Mouse (Mus musculus) limb, embryonic 13.5 days (tissue): ENCODE data around the gene 1700021F05Rik. TPM values are rescaled to one million over a fixed set of nuclear protein-coding genes. Genes with fewer than 3 reads are reported as not detected.

Experiments
- ATAC-seq: fragments of 200-750 bp; cut with Nextera tagmentation; 2 replicates; pipeline ENCODE4 v1.8.0; 2017; ENCODE audit warnings: low read depth, moderate number of reproducible peaks, moderate TSS enrichment; ENCODE audit not compliant: low FRiP score
- H3K27ac ChIP-seq: fragments of 300-500 bp; sonication (generic); 2 replicates; pipeline ENCODE4 v1.5.1; 2015; ENCODE audit warnings: inconsistent platforms, mild to moderate bottlenecking, moderate library complexity
- H3K27me3 ChIP-seq: fragments of 300-500 bp; sonication (generic); 2 replicates; pipeline ENCODE4 v1.6.1; 2015; ENCODE audit warnings: mild to moderate bottlenecking, inconsistent platforms
- H3K36me3 ChIP-seq: fragments of 300-500 bp; sonication (generic); 2 replicates; pipeline ENCODE4 v1.6.1; 2015; ENCODE audit warnings: inconsistent platforms, mild to moderate bottlenecking, moderate library complexity
- H3K4me1 ChIP-seq: fragments of 300-500 bp; sonication (generic); 2 replicates; pipeline ENCODE4 v1.6.1; 2015; ENCODE audit warnings: inconsistent platforms
- H3K4me2 ChIP-seq: fragments of 300-500 bp; sonication (generic); replicated peaks from 2 replicates; pipeline ENCODE4 v1.6.1; 2015; ENCODE audit warnings: inconsistent platforms, mild to moderate bottlenecking, moderate library complexity
- H3K4me3 ChIP-seq: fragments of 300-500 bp; sonication (generic); 2 replicates; pipeline ENCODE4 v1.5.1; 2015; ENCODE audit warnings: moderate library complexity, mild to moderate bottlenecking, inconsistent platforms
- H3K9ac ChIP-seq: fragments of 300-500 bp; sonication (generic); 2 replicates; pipeline ENCODE4 v1.6.1; 2015; ENCODE audit warnings: mild to moderate bottlenecking, inconsistent platforms
- H3K9me3 ChIP-seq: fragments of 300-500 bp; sonication (generic); 2 replicates; pipeline ENCODE4 v1.6.1; 2016; ENCODE audit warnings: inconsistent platforms
- WGBS: fragments of 180-500 bp; shearing (Covaris S2); methylation state at CpG from one replicate; pipeline ENCODE4 v1.1.7; 2015; 5-methylcytosine and 5-hydroxymethylcytosine counted together
- polyA plus RNA-seq: library from polyadenylated mRNA; unstranded; fragments of >200 nt; fragmentation: Nextera tagmentation; extraction: Ambion mirVana; gene quantifications from 2 replicates; pipeline ENCODE4 v1.2.1, GENCODE M21; 2015

The 1700021F05Rik gene
- polyA plus RNA-seq, 1 experiment from 2014 or later: 53.8 TPM

DNA sequence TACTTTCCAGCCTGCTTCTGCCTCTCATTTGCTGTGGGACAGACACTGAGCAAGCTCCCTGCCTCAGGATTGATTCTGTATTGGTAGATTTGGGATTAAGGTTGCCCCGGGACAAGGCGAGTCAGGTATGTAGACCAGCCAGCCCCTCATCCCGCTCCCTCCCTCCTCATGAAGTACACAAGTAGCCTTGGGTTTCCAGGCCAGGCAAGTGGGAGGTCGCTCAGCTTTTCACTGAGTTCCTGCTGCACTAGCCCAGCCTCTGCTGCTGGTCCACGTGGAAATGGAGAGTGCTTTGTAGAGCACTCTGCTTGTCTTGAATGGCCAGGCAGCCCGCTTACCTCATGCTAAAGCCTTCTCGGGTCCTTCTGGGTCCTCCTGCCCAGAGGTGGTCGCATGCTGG, 50.8 kb downstream of the 1700021F05Rik start:
- 60% methylated on average over 8 of the region's 8 CpGs for WGBS
- H3K4me2 ChIP-seq: no peak overlapping the region
- ATAC-seq: no peak
- H3K4me3 ChIP-seq: no peak overlapping the region
- H3K36me3 ChIP-seq: peaks cover 18% of the 10 kb centered on the region
- H3K4me1 ChIP-seq: peaks cover 34% of the 10 kb centered on the region
- H3K9me3 ChIP-seq: no peaks in the 10 kb centered on the region
- no peak overlapping the region for H3K27ac ChIP-seq
- H3K9ac ChIP-seq: 0 out of 2 replicates have a peak overlapping the region, but pooled peaks have one; percentile 39
- no peaks in the 10 kb centered on the region for H3K27me3 ChIP-seq

DNA sequence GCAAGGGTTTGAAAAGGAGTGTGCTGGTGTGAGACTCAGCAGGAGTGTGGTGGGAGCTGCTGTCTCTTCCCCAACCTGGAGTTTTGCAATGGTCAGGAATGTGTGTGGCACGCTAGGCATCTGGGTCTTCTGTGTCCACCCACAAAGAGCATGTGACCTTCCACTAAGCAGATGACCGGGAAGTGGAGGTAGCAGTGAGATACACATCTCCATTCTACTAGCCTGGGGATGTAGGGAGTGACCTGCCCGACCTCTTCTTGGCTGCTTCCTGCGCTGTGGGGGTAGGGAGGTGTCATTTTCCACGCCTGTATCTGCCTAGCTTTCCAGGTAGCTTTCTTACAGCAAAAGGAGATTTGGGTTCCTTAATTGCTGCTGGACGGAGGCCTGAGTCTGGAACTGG, 51.2 kb downstream of the 1700021F05Rik start:
- H3K4me1 ChIP-seq: peaks cover 34% of the 10 kb centered on the region
- no peak overlapping the region for H3K4me2 ChIP-seq
- 31% methylated on average over 6 of the region's 6 CpGs for WGBS
- ATAC-seq: no peak
- no peak overlapping the region for H3K9ac ChIP-seq
- no peaks in the 10 kb centered on the region for H3K9me3 ChIP-seq
- no peak overlapping the region for H3K4me3 ChIP-seq
- H3K27me3 ChIP-seq: no peaks in the 10 kb centered on the region
- H3K27ac ChIP-seq: no peak overlapping the region
- peaks cover 13% of the 10 kb centered on the region for H3K36me3 ChIP-seq

DNA sequence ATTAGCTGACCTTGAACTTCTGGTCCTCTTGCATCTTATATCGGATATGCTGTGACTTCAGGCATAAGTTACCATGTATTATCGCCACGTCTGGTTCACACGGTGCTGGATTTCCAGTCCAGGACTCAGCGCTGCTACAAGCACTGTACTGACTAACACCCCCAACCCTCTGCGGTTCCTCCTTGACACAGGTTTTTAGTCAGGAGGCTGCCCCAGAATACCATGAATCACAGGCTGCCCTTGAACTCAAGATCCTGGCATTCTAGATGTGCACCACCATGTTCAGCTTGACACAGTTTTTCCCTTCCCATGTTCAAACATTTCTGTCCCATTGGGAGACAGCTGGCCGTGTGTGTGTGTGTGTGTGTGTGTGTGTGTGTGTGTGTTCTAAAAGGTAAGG, 51.7 kb downstream of the 1700021F05Rik start:
- no peak overlapping the region for H3K9ac ChIP-seq
- no peak overlapping the region for H3K4me2 ChIP-seq
- 80% methylated on average over 7 of the region's 7 CpGs for WGBS
- no peak overlapping the region for H3K4me3 ChIP-seq
- peaks cover 34% of the 10 kb centered on the region for H3K4me1 ChIP-seq
- H3K9me3 ChIP-seq: no peaks in the 10 kb centered on the region
- ATAC-seq: no peak
- H3K36me3 ChIP-seq: peaks cover 9% of the 10 kb centered on the region
- H3K27me3 ChIP-seq: no peaks in the 10 kb centered on the region
- H3K27ac ChIP-seq: no peak overlapping the region

DNA sequence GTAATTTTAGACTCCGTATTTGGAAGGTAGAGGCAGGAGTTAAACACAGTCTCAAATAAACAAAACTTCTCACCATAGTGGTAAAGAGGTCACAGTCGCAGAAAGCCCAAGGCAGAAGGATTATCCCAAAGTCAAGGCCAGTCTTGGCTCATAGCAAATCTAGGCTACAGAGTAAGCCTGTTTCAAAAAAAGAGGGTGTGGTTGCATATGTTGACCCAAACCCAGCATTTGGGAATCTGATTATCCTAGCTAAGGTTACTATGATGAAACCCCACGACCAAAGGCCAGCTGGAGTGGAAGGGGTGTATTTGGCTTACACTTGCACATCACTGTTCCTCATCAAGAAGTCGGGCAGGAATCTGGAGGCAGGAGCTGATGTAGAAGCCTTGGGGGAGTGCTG, 52.5 kb downstream of the 1700021F05Rik start:
- Histone ChIP-seq H3K4me2 (no peak overlapping the region), H3K27ac (no peak overlapping the region), H3K9ac (no peak overlapping the region), H3K27me3 (no peaks in the 10 kb centered on the region), H3K9me3 (no peaks in the 10 kb centered on the region), H3K36me3 (peaks cover 4% of the 10 kb centered on the region; the same call in 1 of the 2 replicates), H3K4me3 (no peak overlapping the region), H3K4me1 (peaks cover 39% of the 10 kb centered on the region)
- ATAC-seq: no peak
- WGBS: 53% methylated on average over 4 of the region's 4 CpGs

DNA sequence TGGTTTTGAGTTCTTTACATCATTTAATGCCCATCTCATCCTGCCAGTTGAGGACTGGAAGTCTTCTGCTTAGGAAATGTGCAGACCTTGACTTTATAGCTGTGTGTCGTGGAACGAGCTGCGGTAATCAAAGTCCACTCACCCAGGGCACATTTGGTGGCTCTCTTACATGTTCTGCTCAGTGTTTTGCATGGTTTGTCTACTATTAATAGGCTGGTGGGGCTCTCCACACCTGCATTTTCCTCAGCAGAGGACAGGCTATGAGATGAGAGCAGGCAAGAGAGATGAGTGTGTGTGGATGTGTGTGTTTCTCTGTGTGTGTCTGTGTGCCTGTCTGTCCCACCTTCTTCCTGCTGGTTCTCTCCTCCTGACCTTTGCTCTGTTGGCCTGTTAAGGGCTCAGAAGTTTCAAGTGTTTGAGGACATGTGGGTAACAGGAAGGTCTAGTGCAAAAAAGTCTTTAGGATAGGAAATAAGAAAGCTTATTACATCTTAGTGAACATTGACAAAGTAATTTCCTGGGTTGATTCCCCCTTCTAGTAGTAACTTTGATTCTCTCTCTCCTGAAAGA, 53.3 kb downstream of the 1700021F05Rik start:
- Histone ChIP-seq H3K27me3 (no peaks in the 10 kb centered on the region), H3K9ac (no peak overlapping the region), H3K4me2 (no peak overlapping the region), H3K4me3 (no peak overlapping the region), H3K9me3 (no peaks in the 10 kb centered on the region), H3K36me3 (no peaks in the 10 kb centered on the region; the same call in 1 of the 2 replicates), H3K4me1 (peaks cover 46% of the 10 kb centered on the region), H3K27ac (no peak overlapping the region)
- ATAC-seq: no peak
- WGBS: 47% methylated on average over 3 of the region's 3 CpGs

DNA sequence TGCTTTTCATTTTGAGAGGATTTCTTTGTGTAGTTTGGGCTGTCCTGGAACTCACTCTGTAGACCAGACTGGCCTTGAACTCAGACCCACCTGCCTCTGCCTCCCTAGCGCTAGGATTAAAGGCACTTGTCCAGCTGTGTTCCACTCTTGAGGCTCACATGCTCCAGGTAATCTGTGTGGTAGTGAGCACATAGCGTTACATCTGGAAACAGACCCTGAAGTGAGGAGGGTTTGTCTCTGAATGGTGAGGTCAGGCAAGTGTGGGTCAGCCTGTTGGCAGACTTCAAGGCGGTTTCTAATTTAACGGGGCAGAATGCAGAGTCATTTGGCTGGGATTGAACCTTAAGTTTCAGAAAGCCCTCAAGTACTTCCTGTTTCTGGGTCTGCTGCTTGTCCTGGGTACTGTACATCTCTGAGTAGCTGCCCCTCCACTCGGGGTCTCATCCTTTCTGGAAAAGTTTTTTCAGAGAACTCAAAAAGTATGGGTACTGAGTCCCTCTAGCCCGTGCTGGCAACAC, 55.0 kb downstream of the 1700021F05Rik start:
- H3K4me1 ChIP-seq: peaks cover 63% of the 10 kb centered on the region

DNA sequence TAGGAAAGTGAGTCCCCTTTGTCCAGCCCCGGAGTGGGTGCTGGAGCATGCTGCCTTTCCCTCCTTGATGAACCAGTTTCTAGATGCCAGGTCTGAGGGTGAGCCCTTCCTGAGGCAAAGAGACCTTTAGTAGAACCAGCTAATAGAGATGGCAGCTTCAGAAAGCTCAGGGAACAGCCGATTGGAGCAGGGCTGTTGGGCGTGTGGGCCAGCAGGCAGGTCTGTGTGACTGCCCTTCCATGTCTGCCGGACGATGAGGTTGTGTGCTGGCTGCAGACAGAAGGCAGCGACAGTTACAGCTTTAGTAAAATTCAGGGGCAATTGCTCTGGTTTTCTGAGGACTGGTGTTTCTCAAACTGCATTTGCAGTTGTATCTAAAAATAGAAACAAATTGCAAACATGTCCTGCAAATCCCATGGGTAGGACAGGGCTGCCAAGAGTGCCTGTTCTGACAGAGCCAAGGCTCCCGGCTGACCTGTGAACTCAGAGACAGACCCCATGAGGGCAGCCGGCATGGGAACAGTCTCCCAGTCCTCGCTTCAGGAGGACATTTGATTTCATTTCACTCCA, 57.3 kb downstream of the 1700021F05Rik start:
- peak overlapping the region; percentile 45 for H3K4me2 ChIP-seq
- ATAC-seq: no peak
- H3K9me3 ChIP-seq: no peaks in the 10 kb centered on the region
- peak overlapping the region; percentile 52; the same call in 1 of the 2 replicates for H3K27ac ChIP-seq
- H3K4me1 ChIP-seq: peaks cover 50% of the 10 kb centered on the region
- H3K4me3 ChIP-seq: no peak overlapping the region
- H3K27me3 ChIP-seq: no peaks in the 10 kb centered on the region
- WGBS: 20% methylated on average over 9 of the region's 9 CpGs
- H3K9ac ChIP-seq: peak overlapping the region; percentile 50; the same call in 1 of the 2 replicates
- H3K36me3 ChIP-seq: no peaks in the 10 kb centered on the region; the same call in 1 of the 2 replicates

More for the DNA sequence above, 55.0 kb downstream of the 1700021F05Rik start:
- ATAC-seq: no peak
- 72% methylated on average over 6 of the region's 6 CpGs for WGBS
- H3K27me3 ChIP-seq: no peaks in the 10 kb centered on the region
- H3K27ac ChIP-seq: no peak overlapping the region
- no peaks in the 10 kb centered on the region; the same call in 1 of the 2 replicates for H3K36me3 ChIP-seq
- no peak overlapping the region for H3K4me3 ChIP-seq
- H3K9me3 ChIP-seq: no peaks in the 10 kb centered on the region
- H3K9ac ChIP-seq: no peak overlapping the region
- H3K4me2 ChIP-seq: no peak overlapping the region

DNA sequence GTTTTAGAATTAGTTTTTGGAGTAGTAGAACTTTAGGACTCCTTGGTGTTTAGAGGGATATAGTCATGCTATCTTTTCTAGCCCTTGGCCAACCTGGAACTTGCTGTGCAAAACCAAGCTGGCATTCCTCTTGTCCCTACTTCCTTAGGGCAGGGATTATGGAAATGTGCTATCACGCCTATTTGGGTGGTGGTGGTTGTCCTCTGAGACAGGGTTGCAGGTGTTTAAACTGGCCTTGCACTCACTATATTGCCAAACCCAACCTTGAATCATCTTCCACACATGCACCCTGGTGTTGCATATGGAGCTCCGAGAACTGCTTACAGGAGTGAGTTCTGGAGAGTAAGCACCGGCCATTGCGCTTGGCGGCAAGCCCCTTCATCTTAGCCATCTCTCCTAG, 58.8 kb downstream of the 1700021F05Rik start:
- peaks cover 45% of the 10 kb centered on the region for H3K4me1 ChIP-seq
- H3K9ac ChIP-seq: no peak overlapping the region
- no peak overlapping the region for H3K4me3 ChIP-seq
- H3K36me3 ChIP-seq: no peaks in the 10 kb centered on the region; the same call in 1 of the 2 replicates
- H3K27ac ChIP-seq: no peak overlapping the region
- H3K9me3 ChIP-seq: no peaks in the 10 kb centered on the region
- H3K27me3 ChIP-seq: no peaks in the 10 kb centered on the region
- WGBS: 89% methylated on average over 5 of the region's 5 CpGs
- no peak for ATAC-seq
- H3K4me2 ChIP-seq: no peak overlapping the region

DNA sequence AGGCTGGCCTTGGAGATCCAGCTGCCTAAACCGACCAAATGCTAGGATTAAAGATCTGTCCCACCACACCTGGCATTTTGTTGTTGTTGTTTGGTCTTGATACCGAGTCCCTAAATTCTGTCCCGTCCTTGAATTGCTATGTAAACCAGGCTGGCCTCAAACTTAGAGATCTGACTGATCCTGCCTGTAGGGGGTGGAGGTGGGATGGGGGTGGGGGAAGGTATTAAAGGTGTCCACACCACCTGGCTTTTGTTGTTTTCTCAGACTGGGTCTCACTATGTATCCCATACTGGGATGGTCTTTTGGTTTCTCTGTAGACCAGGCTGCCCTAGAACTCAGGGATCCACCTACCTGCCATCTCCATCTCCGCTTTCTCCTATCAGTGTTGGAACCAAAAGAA, 59.6 kb downstream of the 1700021F05Rik start:
- Histone ChIP-seq H3K36me3 (no peaks in the 10 kb centered on the region), H3K27ac (no peak overlapping the region), H3K9ac (no peak overlapping the region), H3K4me1 (peaks cover 47% of the 10 kb centered on the region), H3K4me3 (no peak overlapping the region), H3K9me3 (no peaks in the 10 kb centered on the region), H3K4me2 (peak overlapping the region; percentile 78), H3K27me3 (no peaks in the 10 kb centered on the region)
- no peak for ATAC-seq
- WGBS: 32% methylated on average over 4 of the region's 4 CpGs

DNA sequence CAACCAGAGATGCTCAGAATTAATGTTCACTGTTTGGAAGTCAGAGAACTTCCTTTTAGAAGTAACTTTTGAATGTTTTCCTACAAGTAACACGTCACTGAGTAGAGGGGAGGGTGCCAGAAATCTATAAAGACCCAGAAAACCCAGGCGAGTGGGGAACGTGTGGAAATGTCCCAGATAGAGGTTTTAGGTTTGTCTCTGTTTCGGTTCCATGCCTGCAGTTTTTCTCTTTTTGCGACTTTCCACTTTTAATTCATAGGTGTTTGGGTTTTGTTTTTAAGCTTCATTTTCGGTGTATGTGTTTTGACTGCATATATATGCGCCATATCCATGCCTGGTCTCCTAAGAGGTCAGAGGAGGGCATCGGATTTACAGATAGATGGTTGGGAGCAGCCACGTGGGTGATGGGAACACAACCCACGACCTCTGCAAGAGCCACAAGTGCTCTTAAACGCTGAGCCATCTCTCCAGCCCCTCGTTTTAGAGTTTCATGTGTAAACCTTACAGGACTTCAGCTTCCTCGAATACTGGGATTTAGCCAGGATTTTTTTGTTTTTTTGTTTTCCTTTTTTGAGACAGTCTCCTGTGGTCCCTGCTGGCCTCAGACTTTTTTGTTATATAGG, 60.5 kb downstream of the 1700021F05Rik start:
- H3K27ac ChIP-seq: peak overlapping the region; percentile 99
- H3K9ac ChIP-seq: peak overlapping the region; percentile 95
- H3K4me1 ChIP-seq: peaks cover 47% of the 10 kb centered on the region
- H3K4me2 ChIP-seq: peak overlapping the region; percentile 78
- H3K36me3 ChIP-seq: no peaks in the 10 kb centered on the region
- peak overlapping the region; percentile 63 for H3K4me3 ChIP-seq
- no peaks in the 10 kb centered on the region for H3K27me3 ChIP-seq
- no peak for ATAC-seq
- no peaks in the 10 kb centered on the region for H3K9me3 ChIP-seq
- WGBS: 3% methylated on average over 13 of the region's 13 CpGs

DNA sequence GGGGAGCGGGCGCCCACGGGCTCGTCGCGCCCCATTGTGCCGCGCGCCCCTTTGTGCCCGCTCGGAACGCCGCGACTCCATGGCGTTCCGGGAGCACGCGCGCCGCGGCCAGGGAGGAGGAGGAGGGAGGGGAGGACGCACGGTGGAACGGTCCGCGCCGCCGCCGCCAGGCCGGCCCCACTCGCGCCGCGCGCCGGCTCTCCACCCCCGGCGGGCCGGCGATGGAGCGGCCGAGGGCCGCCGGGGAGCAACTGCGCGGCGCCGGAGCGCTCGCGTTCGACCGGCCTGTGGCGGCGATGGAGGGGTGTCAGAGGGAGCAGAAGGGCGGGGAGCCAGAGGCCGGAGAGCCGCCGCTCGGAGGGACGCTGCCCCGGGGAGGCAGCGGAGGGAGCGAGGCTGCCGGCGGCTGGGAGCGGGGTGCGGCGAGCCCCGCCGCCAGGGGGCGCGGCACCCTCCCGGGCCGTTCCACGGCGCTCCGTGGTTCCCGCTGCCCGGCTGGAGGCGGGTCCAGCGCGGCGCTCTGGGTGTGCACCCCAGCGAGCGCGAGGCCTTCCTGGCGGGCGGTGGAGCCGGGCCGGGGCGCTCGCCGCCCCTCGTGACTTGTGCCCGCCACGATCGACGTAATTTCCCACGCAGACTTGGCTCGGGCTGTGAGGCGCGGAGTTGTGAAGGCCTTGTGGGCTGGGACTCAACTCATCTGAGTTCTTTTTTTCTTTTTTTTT, 61.2 kb downstream of the 1700021F05Rik start:
- peaks cover 47% of the 10 kb centered on the region for H3K4me1 ChIP-seq
- H3K36me3 ChIP-seq: no peaks in the 10 kb centered on the region
- peak overlapping the region; percentile 95 for H3K9ac ChIP-seq
- peak overlapping the region; percentile 78 for H3K4me2 ChIP-seq
- peak overlapping the region; percentile 99 for H3K27ac ChIP-seq
- under 1% methylated on average over 88 of the region's 103 CpGs for WGBS
- peak; percentile 77 for ATAC-seq
- no peaks in the 10 kb centered on the region for H3K27me3 ChIP-seq
- peak overlapping the region; percentile 63 for H3K4me3 ChIP-seq
- no peaks in the 10 kb centered on the region for H3K9me3 ChIP-seq
